Mouse (Mus musculus): ENCODE measurements around the gene Gp1bb.

Gene Gp1bb

DNA sequence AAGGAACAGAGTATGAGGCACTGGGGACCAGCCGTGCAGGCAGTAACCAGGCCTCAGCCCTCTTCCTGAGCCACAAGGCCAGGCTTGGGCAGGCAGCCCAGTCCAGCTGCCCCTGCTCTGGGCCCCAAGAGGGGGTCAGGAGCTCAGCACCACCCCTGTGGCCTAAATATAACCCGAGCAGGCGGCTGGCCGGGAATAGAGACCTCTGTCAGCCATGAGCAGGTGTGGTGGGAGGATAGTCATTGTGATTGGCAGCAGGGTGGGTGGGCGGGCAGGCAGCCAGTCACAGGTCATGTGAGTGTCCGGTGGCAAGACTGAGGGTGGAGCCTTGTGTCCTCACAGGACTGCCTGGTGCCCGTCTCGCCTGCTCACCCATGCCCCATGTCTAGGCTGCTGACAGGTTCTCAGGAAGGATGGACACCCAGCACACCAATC, 17.9 kb downstream of the Gp1bb start:
- no peak for DNase-seq (ENCODE audit: low spot score in 2 of 2)

DNA sequence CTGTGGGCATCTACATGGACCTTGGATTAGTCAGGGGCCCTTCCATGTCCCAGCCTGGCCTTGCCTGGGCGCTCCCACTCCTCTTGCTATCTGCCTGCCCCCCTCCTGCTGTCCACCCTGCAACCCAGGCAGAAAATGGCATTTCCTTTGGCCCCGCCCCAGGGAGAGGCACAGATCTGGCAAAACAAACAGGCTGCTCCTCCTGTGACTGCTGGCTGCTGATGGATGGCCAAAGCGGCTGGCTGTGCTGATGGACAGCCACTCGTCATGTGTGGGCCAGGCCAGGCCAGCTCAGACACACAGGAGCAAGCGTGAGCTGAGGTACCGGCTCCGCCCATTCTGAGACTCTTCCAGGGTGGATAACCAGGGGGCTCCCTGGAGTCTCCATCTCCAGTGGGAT, 20.8 kb downstream of the Gp1bb start:
- DNase-seq (ENCODE audit: low spot score in 2 of 2): no peak

DNA sequence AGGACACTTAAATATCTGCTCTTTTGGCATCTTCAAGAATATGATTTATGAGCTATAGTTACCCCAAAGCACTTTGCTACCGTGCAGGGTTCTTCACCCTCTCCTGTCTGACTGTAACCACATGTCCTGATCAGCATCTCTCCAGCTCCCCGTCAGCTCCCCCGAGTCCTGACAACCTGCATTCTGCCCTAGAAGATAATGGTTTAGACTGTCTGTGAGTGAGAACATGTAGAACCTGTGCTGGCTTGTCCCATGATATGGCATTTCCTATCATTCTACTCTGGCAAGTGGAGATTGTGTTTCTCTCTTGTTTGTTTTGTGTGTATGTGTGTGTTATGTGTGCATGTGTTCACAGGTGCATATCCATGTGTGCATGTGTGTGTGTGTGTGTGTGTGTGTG, 24.2 kb downstream of the Gp1bb start:
- DNase-seq (ENCODE audit: low spot score in 2 of 2): no peak

DNA sequence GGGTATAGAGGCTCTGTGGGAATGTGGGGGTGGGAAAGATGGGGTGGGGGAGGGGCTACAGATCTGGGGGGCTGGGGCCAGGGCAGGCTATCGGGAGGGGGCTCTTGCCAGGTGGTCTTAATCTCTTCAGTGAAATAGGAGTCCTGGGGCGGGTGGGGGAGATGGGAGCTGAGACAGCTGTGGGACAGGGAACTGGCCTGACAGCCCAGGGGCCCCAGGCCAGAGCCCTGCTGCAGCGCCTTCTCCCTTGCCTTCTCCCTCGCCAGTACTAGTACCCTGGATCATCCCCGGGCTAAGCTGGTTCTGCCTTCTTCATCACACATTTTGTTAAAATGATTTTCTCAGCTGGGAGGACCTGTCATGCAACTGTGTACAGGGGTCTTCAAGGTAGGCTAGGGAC, 25.9 kb downstream of the Gp1bb start:
- no peak for DNase-seq (ENCODE audit: low spot score in 2 of 2)

DNA sequence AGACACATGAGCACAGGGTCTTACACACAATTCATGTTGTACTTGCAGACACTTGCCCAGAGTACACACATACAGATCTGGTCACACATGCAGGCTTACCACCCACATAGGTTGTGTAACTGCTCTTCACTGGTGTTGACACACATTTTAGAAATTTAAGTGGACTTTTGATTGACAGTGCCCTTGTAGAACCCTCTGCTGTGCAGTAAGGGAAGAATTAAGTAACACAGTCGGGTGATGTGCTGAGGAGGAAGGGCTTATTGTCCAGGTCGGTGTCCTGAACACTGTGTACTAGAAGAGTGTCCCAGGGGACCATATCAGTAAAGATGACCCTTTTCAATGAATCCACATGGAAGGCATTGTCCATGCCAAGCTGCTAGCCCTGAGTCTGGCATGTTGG, 28.3 kb downstream of the Gp1bb start:
- DNase-seq (ENCODE audit: low spot score in 2 of 2): no peak

DNA sequence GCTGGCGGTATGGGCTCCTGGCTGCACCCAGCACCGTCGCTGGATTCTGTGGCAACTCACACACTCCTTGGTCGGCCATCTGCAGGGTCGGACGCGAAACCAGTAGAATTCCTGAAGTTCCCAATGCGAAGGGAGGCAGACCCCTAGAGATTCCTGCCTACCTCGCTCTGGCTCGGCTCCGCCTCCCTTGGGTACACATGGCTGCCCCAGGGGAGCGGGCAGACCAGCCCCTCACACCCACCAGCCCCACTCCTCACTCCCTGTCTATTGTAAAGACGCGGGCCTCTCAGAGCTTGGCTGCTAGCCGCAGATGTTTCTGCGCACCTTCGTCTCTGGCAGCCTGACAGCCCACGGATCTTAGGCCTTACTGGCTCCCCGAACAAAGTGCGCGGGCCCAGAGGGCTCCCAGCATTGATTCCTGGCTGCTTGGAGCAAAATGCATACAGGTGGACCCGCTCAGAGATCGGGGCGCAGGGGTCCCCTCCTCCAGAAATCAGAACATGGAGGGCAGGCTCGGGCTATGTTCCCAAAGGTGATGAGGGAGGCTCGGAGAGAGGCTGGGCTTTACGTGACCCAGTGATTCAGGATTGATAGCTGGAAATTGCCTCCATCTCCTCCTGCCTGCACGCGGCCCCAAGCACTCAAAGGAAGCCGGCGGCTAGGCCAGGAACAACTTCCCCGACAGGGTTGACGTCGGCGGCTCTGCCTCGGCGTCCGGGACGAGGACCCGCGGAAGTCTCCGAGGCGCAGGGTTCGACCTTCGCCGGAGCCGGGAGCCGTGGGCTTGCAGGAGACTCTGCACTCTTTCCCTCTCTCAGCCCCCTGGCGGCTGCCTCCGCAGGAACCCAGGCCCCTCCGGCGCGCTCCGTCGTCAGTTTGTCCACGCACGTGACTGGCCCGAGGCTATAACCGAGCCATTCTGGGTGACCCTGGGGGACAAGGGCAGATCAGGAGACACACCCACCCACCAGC, 30.9 kb downstream of the Gp1bb start:
- peak; percentile 29 to 63 for DNase-seq (ENCODE audit: low spot score in 2 of 2)

DNA sequence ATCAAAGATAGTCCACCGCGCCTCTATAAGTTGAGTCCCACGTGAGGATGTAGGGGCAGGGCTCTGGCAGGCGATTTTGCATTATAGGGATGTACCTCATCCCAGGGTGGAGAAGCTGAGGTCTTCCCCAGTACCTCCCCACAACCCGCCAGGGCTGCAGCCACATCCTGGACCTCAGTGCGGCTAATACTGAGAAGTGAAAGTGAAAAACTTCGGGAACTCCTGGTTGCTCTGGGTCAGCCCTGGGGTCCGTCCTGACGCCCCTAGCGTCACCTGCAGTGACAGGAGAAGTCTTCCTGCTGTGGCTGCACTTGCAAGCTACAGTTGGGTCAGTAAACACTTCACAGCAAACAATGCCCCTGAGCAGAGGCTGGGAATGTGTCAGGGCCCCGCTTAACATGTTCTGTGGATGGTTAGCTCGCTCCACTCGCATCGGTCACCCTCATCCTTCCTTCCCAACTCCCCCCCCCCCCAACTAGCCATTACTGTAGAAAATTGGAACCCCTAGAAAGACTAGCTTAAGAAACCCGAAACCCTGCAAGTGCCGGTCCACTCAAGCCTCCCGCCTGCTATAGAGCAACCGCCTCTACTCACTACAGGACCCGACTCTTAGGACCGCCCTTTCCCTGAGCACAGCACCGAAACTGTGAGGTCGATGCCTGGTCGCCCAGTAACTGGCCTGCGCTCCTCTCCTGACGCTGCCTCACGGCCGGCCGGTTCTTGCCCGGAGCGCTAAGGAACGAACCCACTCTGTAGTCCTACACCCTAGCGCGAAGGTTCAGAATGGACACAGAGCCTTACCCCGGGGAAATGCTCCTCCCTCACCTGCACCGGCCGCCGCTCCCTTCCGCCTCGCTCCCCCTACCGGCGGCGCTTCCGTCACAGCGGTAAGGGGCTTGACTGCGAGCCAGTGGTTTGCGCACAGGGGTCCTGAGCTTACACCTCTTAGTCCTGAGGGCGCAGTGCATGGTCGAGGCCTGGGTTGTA, 32.1 kb downstream of the Gp1bb start, which contains the start of gene Tbx1:
TSS of gene Tbx1 (minus strand) at position 868 of the 987 bp plus-strand sequence.
- peak; percentile 20 to 69 for DNase-seq (ENCODE audit: low spot score in 2 of 2)

DNA sequence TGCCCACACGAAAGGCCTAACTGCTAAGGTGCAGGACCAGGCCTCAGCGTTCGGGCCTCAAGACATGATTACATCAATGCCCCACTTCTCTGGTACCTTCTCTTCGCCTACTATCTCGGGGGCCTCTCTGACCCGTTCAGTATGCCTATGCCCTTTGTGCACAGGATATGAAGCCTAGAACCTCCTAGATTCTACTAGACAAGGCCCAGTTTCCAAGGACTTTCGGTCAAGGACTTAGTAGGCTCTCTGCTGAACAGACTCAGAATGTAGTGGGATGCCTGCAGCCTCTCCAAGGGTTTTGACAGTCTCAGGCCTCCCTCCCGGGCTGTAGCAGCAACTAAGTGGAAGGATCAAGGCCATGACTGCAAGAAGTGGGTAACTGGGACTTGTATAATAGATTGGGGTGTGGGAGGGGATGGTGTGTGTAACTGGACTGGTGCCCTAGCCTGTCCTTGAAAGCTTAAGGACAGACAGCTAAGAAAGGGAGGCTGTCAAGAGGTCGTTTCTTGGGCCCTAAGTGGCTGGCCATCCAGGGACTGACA, 33.1 kb downstream of the Gp1bb start:
- no peak for DNase-seq (ENCODE audit: low spot score in 2 of 2)

DNA sequence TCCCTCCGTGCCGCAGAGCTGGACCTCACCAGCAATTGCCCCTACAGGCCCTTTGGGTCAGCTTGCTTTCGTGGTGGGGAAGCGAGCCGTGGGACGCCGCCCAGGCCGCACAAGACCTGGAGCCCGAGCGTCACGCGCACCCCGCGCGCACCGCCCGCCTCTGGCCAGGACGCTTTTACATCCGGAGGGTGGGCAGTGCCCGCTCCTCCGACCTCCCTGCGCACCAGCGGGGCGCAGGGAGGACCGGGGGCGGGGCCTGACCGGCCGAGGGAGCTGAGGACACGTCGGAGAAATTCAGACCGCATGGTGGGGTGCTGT, 33.5 kb downstream of the Gp1bb start:
- DNase-seq (ENCODE audit: low spot score in 2 of 2): no peak

DNA sequence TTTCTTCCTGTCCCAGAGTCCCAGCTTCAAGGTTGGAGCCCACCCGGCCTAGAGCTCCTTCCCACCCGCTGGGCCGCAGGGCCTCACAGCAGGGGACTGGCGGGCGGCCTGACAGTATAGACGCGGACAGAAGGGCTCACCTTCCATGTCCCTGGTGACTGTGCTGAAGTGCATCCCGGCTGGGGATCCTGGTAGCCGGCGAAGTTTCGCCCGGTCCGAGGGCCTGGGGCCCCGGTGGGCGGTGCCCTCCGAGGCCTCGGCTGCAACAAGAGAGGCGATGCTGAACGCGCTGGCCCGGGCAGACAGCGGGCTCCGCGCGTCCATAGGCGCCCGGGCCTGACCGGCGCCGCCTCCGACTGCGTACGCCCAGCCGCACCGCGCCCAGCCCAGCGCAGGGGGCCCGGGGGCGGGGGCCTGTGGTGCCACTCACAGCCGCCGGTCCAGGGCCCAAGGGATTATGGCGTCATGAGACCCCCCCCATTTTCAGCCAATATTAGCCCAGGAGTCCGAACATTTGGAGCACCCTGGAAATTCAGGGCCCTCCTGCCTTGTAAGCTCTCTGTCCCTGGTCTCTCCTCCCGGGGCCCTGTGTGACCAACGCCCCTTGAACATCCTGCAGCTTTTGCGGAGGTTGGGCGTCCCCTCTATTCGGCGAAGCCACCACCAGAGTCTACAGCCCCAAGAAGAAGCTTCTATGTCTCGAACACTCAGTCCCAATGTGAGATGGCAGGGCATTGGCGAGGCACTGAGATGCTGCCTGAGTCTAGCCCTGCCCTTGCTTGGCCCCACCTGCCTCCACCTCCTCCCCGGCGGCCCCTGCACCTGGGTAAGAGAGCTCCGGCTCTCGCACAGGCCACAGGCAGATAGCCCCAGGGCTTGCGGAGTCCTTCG, 34.1 kb downstream of the Gp1bb start:
- no peak for DNase-seq (ENCODE audit: low spot score in 2 of 2)

DNA sequence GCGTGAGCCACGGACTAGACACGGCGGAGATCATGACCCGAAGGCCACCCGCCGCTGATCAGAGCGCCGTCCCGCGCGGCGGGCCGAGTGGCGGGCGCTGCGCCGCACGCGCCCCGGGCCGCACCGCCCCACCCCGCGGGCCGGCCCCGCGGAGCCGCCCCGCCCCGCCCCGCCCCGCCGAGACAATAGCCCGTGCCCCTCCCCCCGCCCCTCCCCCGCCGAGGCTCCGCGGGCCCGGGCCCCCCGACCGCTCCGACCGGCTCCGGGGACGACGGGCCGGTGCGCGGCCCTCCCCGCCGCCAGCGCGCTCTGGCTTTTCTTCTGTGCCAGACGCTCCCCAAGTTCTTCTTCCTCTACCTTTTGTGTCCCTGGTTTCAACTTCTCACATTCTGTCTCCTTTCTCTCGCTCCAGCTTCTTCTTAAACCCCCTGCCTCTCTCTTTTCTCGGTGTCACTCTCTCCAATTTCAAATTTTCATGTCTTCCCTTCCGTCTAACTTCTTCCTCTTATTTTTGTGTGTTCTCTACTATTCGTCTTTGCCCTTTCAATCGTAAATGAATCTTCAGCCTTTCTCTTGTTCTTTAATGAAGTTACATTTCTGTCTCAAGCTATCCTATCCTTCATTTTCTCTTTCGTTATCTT, 35.2 kb downstream of the Gp1bb start:
- DNase-seq (ENCODE audit: low spot score in 2 of 2): no peak

DNA sequence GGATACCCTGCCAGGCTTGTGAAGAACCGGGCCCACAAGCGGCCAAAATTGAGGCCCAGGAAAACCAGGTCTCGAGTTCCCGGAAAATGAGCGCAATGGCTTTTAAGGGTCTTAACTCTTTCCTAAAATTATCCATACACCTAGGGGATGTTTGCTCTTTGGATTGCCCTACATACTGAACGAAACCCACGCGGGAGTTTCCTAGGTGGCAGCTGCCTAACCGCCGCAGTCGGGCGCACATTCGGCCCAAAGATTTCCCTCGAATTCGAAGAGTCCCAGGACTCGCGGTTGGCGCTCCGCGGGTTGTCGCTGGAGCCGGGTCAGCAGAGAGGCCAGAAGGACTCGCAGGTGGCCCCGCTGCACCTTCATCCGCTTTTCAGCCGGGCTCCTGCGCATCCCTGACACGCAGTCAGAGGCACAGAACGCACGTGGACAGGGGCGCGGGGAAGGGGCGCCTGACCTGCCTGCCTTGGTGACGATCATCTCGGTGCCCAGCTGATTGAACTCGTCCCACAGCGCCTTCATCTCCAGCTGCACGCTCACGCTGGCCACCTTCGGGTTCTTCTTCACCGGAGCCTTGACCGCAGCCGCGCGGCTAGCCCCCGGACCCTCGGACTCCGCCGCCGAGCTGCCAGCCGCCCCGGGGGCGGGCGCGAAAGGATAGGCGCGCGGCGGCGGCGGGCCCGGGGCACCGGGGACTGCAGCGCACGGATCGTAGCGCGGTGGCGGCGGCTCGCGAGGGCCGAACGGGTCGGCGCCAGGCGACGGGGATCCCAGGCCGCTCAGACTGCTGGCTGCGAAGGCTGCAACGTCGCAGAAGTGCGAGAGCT, 35.9 kb downstream of the Gp1bb start:
- DNase-seq (ENCODE audit: low spot score in 2 of 2): no peak

DNA sequence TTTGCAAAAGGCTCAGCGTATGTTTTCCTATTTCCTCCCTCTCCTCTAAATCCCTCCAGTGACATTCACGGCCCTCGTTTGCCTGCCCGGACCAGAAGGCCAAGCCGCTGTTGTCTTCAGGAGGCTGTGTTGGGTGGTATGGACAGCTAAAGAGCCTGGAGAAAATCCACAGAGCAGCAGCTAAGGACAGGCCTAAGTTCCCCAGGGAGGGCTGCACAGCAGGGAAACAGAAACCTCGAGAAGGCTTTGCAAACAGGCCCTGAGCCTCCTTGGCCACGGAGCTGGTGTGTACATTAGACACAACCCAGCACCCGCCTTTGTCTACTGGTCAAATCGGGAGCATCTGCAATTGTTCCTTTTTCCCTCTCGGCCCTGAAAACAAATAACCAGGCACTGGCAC, 36.5 kb downstream of the Gp1bb start:
- no peak for DNase-seq (ENCODE audit: low spot score in 2 of 2)

DNA sequence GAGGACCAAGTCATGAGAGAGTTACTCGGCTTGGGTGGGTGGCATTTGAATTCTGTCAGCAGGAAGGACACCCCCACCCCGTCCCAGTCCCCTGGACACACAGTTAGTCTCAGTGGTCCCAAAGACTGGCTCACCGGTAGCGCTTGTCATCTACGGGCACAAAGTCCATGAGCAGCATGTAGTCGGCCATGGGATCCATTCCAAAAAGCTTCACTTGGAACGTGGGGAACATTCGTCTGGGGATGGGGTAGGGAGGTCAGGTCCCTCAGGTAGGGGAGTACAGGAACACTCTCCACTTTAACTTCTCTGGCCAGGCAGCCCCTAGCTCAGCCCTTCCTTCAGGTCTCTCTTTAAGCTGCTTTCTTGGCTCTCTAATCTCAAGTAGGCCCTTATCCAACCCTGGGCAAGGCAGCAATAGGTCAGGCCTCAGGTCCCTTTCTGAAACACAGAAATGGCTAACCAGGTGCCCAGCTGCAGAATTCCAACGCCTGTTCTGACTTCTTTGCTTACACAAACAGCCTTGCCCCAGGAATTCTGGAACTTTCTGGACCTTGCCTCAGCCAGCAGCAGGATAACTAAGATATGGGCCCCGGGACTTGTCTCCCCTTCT, 37.2 kb downstream of the Gp1bb start:
- no peak for DNase-seq (ENCODE audit: low spot score in 2 of 2)

DNA sequence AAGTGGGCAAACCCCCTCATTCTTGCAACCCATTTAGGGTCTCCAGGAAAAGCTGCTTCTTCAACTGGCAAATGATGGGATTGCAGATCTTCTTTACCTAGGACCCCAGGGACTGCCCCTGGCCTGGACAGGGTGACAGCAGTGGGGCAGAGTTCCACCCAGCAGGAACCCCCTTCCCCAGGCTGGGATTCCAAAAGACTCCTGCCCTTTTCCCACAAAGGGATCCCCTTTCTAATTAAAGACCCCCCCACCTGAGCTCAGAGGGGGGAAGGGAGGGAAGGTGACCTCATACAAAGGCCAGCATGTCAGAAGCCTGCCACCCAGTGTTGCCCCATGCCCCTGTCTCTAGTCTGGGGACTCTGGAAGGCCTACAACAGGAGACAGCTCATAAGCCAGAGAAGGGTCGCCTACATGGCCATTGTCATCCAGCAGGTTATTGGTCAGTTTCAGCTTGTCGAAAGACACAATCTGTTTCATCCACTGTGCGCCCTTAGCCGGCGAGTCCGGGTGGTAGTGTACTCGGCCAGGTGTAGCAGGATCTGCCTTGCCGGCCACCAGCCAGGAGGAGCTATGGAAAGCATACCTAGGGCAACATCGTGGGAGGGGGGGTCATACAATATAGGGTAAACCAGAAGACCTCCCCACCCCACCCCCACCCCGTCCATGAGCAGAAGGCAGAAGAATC, 38.4 kb downstream of the Gp1bb start:
- DNase-seq (ENCODE audit: low spot score in 2 of 2): no peak

DNA sequence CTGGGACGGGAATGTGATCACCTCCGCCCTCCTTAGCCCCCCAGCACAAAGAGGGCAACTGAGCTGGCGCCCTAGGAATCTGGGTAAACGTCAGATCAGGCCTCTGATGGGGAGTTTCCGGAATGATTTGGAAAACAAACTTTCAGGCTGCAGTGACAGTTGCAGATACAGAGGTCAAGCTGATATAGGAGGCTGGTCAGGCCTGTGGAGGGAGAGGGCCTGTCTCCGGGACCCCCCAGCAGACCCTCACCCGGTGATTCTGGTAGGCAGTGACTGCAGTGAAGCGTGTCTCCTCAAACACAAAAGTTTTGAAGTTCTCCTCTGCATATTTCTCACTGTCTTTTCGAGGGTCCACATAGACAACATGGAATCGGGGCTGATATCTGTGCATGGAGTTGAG, 39.0 kb downstream of the Gp1bb start:
- DNase-seq (ENCODE audit: low spot score in 2 of 2): no peak

DNA sequence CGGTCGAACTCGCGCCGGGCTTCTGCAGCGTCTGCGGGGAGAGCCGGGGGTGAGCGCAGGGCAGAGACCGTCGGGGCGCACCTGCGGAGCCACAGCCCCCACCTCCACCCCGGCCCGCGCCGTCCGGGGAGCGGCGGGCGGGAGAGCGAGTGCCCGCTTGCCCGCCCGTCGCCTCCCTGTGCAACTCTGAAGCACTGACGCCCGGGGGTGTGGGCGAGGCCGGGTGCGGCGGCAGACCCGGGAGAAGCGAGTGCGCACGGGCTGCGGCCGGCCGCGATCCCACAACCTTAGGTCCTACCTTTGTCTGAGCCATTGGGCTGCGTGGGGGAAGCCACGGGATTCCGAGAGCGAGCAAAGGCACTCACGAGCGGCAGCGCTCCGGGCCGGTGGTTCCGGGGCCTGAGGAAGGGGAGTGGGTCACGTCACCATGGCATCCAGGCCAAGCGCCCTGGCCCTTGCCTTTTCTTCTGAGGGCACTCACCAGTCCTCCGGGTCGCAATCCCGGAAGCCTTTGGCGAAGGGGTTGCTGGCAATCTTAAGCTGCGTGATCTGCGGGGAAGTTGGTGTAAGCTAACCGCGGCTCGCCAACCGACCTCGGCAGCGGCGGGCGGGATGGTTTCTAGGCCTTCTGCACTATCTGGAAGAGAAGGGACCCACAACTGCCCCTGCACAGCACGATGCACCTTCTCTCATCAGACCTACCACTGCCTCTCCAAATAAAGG, 39.6 kb downstream of the Gp1bb start:
- no peak for DNase-seq (ENCODE audit: low spot score in 2 of 2)

DNA sequence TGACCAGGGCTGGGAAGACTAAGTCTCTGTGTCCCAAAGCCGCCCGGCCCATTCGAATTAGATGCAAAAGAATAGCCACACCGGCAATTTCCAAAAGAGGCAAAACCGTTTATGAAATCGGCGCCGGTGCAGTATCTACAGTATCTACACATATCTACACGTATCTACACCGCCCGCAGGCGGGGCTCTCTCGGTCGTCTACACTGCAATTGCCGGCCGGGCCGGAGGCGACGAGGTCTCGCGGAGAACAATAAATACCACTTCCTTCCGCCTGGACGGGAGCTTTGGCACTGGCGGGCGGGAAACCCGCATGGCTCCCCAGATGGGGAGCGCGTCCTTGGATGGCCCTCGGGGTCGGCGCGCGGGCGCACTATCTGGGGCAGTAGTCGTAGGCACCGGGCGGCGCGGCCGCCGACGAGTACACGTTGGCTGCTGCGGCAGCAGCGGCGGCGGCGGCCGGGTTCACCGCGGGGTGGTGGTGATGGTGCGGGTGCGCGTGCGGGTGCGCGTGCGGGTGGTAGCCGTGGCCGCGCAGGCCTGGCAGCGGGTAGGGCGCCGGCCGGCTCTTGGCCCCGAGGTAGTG, 40.5 kb downstream of the Gp1bb start:
- DNase-seq (ENCODE audit: low spot score in 2 of 2): no peak

All from thymus, postnatal 10 days (tissue).